Comparison of ENCODE assay signal across 10 mouse cellular contexts in the genomic region with DNA sequence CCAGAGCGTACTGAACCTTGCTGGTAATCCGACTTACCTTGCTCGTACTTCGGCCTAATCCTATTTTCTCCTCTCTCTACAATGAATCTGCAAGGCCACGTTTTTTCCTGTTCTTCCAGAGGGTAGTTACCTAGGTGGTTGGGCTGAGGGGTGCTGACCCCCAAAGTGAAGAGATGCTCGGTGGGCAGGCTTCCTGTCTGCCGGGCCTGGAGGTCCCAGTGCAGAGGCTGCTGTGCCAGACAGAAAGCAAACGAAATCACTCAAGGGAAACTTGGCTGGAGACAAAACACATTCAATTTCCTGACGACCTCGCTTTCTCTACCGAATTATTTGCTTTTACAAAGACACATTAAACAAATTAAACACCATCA. TPM values are rescaled to one million over a fixed set of nuclear protein-coding genes. Genes with fewer than 3 reads are reported as not detected.
A peak's percentile ranks its signal among the peaks of the same experiment; 100 is the strongest.
DNase-seq lines count a peak whose midpoint lies in the region; ATAC-seq and TF ChIP-seq lines count a peak whose summit lies in the region.
"Had no signal": no experiment of that assay in that cellular context is flagged by ENCODE, and none has a peak within 500 bp of the region (broad histone marks: within the 10 kb centered on the region; RNA-seq: fewer than 3 reads in every experiment).

No protein-coding gene starts in this region.

- 3% methylated on average over 11 of the region's 11 CpGs for WGBS in stomach, embryonic 16.5 days
- WGBS in stomach, postnatal 0 days = 3% methylated on average over 11 of the region's 11 CpGs

- 0 out of 2 replicates have a peak overlapping the region, but pooled peaks have one; percentile 1 for H3K4me3 ChIP-seq in stomach, embryonic 16.5 days (replicated peaks; ENCODE audit: low read length)
- no peak overlapping the region for H3K4me3 ChIP-seq in stomach, postnatal 0 days (ENCODE audit: low read depth, low read length)
- H3K4me3 ChIP-seq in megakaryocyte, embryonic 14.5 days (replicated peaks) = peak overlapping the region; percentile 50
- H3K4me3 ChIP-seq: stomach, embryonic 15.5 days had no signal

- H3K27ac ChIP-seq in stomach, embryonic 16.5 days (ENCODE audit: low read length) = no peak overlapping the region
- H3K27ac ChIP-seq in stomach, postnatal 0 days (replicated peaks) = no peak overlapping the region
- H3K27ac ChIP-seq: stomach, embryonic 15.5 days had no signal

- H3K4me2 ChIP-seq in stomach, embryonic 16.5 days (ENCODE audit: low read depth, low read length) = no peak overlapping the region
- H3K4me2 ChIP-seq in stomach, postnatal 0 days (replicated peaks; ENCODE audit: low read depth) = no peak overlapping the region
- H3K4me2 ChIP-seq: stomach, embryonic 15.5 days had no signal

- H3K9me3 ChIP-seq in stomach, embryonic 16.5 days (replicated peaks; ENCODE audit: control insufficient read depth, low read length) = no peaks in the 10 kb centered on the region
- H3K9me3 ChIP-seq in stomach, postnatal 0 days (ENCODE audit: control insufficient read depth, low read length) = no peaks in the 10 kb centered on the region
- H3K9me3 ChIP-seq in megakaryocyte, embryonic 14.5 days = no peaks in the 10 kb centered on the region
- H3K9me3 ChIP-seq: stomach, embryonic 15.5 days had no signal

- no peak for ATAC-seq in stomach, embryonic 16.5 days (ENCODE audit: insufficient read depth, low FRiP score)
- no peak for ATAC-seq in stomach, postnatal 0 days (ENCODE audit: low FRiP score, low TSS enrichment)
- no peak for ATAC-seq in megakaryocyte progenitor cell, adult 5-6 weeks (replicated peaks; ENCODE audit: poor library complexity)

- DNase-seq in heart, adult 11 months = peak; percentile 84
- DNase-seq in heart, postnatal 4 days = no peak
- DNase-seq in stomach, postnatal 0 days (ENCODE audit: low spot score) = no peak
- no peak for DNase-seq in left cerebral cortex, adult 9 months (ENCODE audit: low spot score in 2 of 2)
- DNase-seq in thymus, postnatal 4 days = no peak

- H3K9ac ChIP-seq in stomach, embryonic 16.5 days (ENCODE audit: low read length) = no peak overlapping the region
- H3K9ac ChIP-seq in stomach, postnatal 0 days (ENCODE audit: low read length) = no peak overlapping the region
- H3K9ac ChIP-seq: stomach, embryonic 15.5 days had no signal

- TF ChIP-seq EP300 in stomach, postnatal 0 days (optimal IDR thresholded peaks at IDR 0.05) = no peak

- no peak for TF ChIP-seq CTCF in stomach, postnatal 0 days (IDR thresholded peaks at IDR 0.05; ENCODE audit: low read depth)

- no peaks in the 10 kb centered on the region for H3K36me3 ChIP-seq in stomach, embryonic 16.5 days (ENCODE audit: control insufficient read depth, insufficient read depth, low read length)
- no peaks in the 10 kb centered on the region for H3K36me3 ChIP-seq in stomach, postnatal 0 days (ENCODE audit: control insufficient read depth, insufficient read depth, low read length)
- H3K36me3 ChIP-seq in megakaryocyte, embryonic 14.5 days (replicated peaks; ENCODE audit: low read length) = no peaks in the 10 kb centered on the region
- H3K36me3 ChIP-seq: stomach, embryonic 15.5 days had no signal

- H3K4me1 ChIP-seq in stomach, embryonic 16.5 days (ENCODE audit: control insufficient read depth, insufficient read depth, low read length) = no peaks in the 10 kb centered on the region
- no peaks in the 10 kb centered on the region for H3K4me1 ChIP-seq in stomach, postnatal 0 days (replicated peaks; ENCODE audit: control insufficient read depth, insufficient read depth)
- peaks cover 21% of the 10 kb centered on the region for H3K4me1 ChIP-seq in megakaryocyte, embryonic 14.5 days
- H3K4me1 ChIP-seq: stomach, embryonic 15.5 days had no signal

- H3K27me3 ChIP-seq in stomach, embryonic 16.5 days (ENCODE audit: control insufficient read depth, insufficient read depth, low read length) = peaks cover 85% of the 10 kb centered on the region
- peaks cover 21% of the 10 kb centered on the region; the same call in 1 of the 2 replicates for H3K27me3 ChIP-seq in stomach, postnatal 0 days (ENCODE audit: control insufficient read depth, insufficient read depth, low read length)
- peaks cover 94% of the 10 kb centered on the region for H3K27me3 ChIP-seq in megakaryocyte, embryonic 14.5 days (replicated peaks)

RNA-seq across cellular contexts. Expression of gene En2, which starts 42.1 kb away (rescaled TPM):
- not detected for total RNA-seq in heart, postnatal 4 days (2021)
- not detected in 2 replicates for polyA plus RNA-seq in stomach, embryonic 16.5 days (2015; fragmentation: Nextera tagmentation; extraction: Ambion mirVana)
- polyA plus RNA-seq in stomach, postnatal 0 days (2015; fragmentation: Nextera tagmentation; extraction: Ambion mirVana) = not detected in 2 replicates
- 0.47 TPM in 1 of 2 replicates, not detected in the other for polyA plus RNA-seq in megakaryocyte, embryonic 14.5 days (2012; ENCODE audit: insufficient read depth, low replicate concordance)
- not detected in 2 replicates for total RNA-seq in megakaryocyte progenitor cell, adult 5-6 weeks (2015)
- total RNA-seq in megakaryocyte progenitor cell, adult 5-6 weeks (2017) = not detected in 2 replicates
- polyA plus RNA-seq: C2C12; stomach, embryonic 15.5 days had no signal

RNA-seq across cellular contexts. Expression of gene Insig1, which starts 52.3 kb away (rescaled TPM):
- total RNA-seq in heart, postnatal 4 days (2021) = 10 to 100 TPM; 53.3 to 54.0 TPM
- polyA plus RNA-seq in stomach, embryonic 16.5 days (2015; fragmentation: Nextera tagmentation; extraction: Ambion mirVana) = 102 and 103 TPM in 2 replicates
- 62.3 and 67.7 TPM in 2 replicates for polyA plus RNA-seq in stomach, postnatal 0 days (2015; fragmentation: Nextera tagmentation; extraction: Ambion mirVana)
- 25.6 and 34.0 TPM in 2 replicates for polyA plus RNA-seq in megakaryocyte, embryonic 14.5 days (2012; ENCODE audit: insufficient read depth, low replicate concordance)
- total RNA-seq in megakaryocyte progenitor cell, adult 5-6 weeks (2015) = 16.5 and 19.3 TPM in 2 replicates
- total RNA-seq in megakaryocyte progenitor cell, adult 5-6 weeks (2017) = 20.2 and 27.8 TPM in 2 replicates
